Mouse (Mus musculus) liver, embryonic 11.5 days (tissue): ENCODE data around the gene Mobp. TPM values are rescaled to one million over a fixed set of nuclear protein-coding genes. Genes with fewer than 3 reads are reported as not detected.

Source experiments
- ATAC-seq: fragments of 200-750 bp; cut with Nextera tagmentation; replicated peaks from 2 replicates; pipeline ENCODE4 v1.8.0; 2017; ENCODE audit warnings: moderate number of reproducible peaks, mild to moderate bottlenecking, moderate TSS enrichment, moderate library complexity; ENCODE audit not compliant: low FRiP score
- DNase-seq: peaks from one replicate; pipeline ENCODE4 v3.0.0-alpha.2; 2017; ENCODE audit warnings: low spot score
- H3K27ac ChIP-seq: fragments of 300-500 bp; sonication (generic); 2 replicates; pipeline ENCODE4 v1.5.1; 2014; ENCODE audit warnings: mild to moderate bottlenecking, low read depth, low read length, control low read depth
- H3K27me3 ChIP-seq: fragments of 300-500 bp; sonication (generic); replicated peaks from 2 replicates; pipeline ENCODE4 v1.6.1; 2014; ENCODE audit warnings: low read length, mixed read lengths; ENCODE audit not compliant: control insufficient read depth, insufficient read depth
- H3K36me3 ChIP-seq: fragments of 300-500 bp; sonication (generic); 2 replicates; pipeline ENCODE4 v1.6.1; 2014; ENCODE audit warnings: mild to moderate bottlenecking, low read length, moderate library complexity, mixed read lengths; ENCODE audit not compliant: control insufficient read depth, insufficient read depth
- H3K4me1 ChIP-seq: fragments of 300-500 bp; sonication (generic); replicated peaks from 2 replicates; pipeline ENCODE4 v1.6.1; 2014; ENCODE audit warnings: low read length, mixed read lengths; ENCODE audit not compliant: control insufficient read depth, insufficient read depth
- H3K4me2 ChIP-seq: fragments of 300-500 bp; sonication (generic); 2 replicates; pipeline ENCODE4 v1.6.1; 2014; ENCODE audit warnings: mild to moderate bottlenecking, control low read depth, moderate library complexity
- H3K4me3 ChIP-seq: fragments of 300-500 bp; sonication (generic); 2 replicates; pipeline ENCODE4 v1.5.1; 2014; ENCODE audit warnings: low read depth, low read length, control low read depth
- H3K9ac ChIP-seq: fragments of 300-500 bp; sonication (generic); 2 replicates; pipeline ENCODE4 v1.6.1; 2014; ENCODE audit warnings: low read depth, low read length, control low read depth
- H3K9me3 ChIP-seq: fragments of 300-500 bp; sonication (generic); 2 replicates; pipeline ENCODE4 v1.6.1; 2016; ENCODE audit warnings: low read length, inconsistent platforms, mixed read lengths; ENCODE audit not compliant: control insufficient read depth
- WGBS: fragments of 180-500 bp; shearing (Covaris S2); extraction: QIAGEN DNeasy Blood & Tissue Kit; methylation state at CpG from one replicate; pipeline ENCODE4 v1.1.7; 2014; 5-methylcytosine and 5-hydroxymethylcytosine counted together
- polyA plus RNA-seq: library from polyadenylated mRNA; unstranded; fragments of >200 nt; fragmentation: Nextera tagmentation; extraction: Ambion mirVana; gene quantifications from 2 replicates; pipeline ENCODE4 v1.2.1, GENCODE M21; 2014

Mobp gene
- polyA plus RNA-seq, 1 experiment from 2014 or later, result not detected

- DNase-seq, result no peak
- Histone ChIP-seq H3K4me2 (peak overlapping the region; percentile 55), H3K27ac (no peak overlapping the region), H3K4me1 (no peaks in the 10 kb centered on the region), H3K9me3 (no peaks in the 10 kb centered on the region), H3K36me3 (no peaks in the 10 kb centered on the region), H3K27me3 (no peaks in the 10 kb centered on the region), H3K4me3 (peak overlapping the region; percentile 28), H3K9ac (no peak overlapping the region)
- ATAC-seq, result no peak
- 43% methylated on average over 13 of the region's 13 CpGs for WGBS
Observed at GRCm38 (mm10) chr9:120190891-120191290, 41.4 kb downstream of the Mobp start.

DNA sequence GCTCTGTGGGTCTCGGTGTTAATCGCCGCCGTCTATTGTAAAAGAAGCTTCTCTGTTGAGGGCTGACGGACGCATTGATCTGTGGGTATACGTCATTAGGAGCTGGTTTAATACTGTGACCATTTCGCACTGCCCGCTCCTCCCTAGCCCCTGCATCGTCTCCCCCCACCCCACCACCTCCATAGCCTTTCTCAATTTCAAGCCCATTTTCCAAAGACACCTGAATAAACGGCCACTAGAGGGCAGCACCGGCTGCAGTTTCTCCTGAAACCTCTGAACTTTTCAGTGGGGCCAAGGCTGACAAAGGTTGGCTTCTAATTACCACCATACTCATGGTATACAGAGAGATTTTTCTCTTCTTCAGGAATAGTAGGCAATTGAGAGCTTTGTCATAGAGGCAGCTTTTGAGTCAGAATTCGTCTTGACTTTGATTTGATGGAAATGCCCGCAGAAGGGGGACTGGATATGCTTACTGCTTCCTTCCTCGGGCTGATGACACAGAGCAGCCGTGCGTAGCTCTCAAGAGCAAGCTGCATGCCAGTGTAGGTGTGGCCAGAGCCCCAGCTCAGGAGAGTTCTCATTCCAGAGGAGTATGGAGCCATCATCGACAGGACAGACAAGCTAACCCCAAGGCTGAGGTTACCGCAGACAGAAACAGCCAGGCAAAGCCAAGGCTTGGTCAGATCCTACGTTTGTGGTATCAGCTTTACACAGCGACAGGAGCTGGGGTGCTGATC is 42.0 kb downstream of the Mobp start:
- H3K36me3 ChIP-seq, result no peaks in the 10 kb centered on the region
- peak overlapping the region; percentile 28 for H3K4me3 ChIP-seq
- H3K27ac ChIP-seq, result no peak overlapping the region
- no peak overlapping the region for H3K9ac ChIP-seq
- H3K4me2 ChIP-seq, result peak overlapping the region; percentile 55
- DNase-seq, result peak; percentile 68
- no peaks in the 10 kb centered on the region for H3K27me3 ChIP-seq
- H3K9me3 ChIP-seq, result no peaks in the 10 kb centered on the region
- H3K4me1 ChIP-seq, result no peaks in the 10 kb centered on the region
- no peak for ATAC-seq
- 28% methylated on average over 21 of the region's 21 CpGs for WGBS

GRCm38 (mm10) chr9:120192742-120193141 is 43.2 kb downstream of the Mobp start:
- DNase-seq (no peak), ATAC-seq (no peak)
- no peak overlapping the region for H3K27ac ChIP-seq
- H3K36me3 ChIP-seq, result no peaks in the 10 kb centered on the region
- H3K27me3 ChIP-seq, result no peaks in the 10 kb centered on the region
- H3K4me2 ChIP-seq, result no peak overlapping the region
- 76% methylated on average over 7 of the region's 7 CpGs for WGBS
- no peak overlapping the region for H3K4me3 ChIP-seq
- no peaks in the 10 kb centered on the region for H3K9me3 ChIP-seq
- H3K4me1 ChIP-seq, result no peaks in the 10 kb centered on the region
- no peak overlapping the region for H3K9ac ChIP-seq

- no peaks in the 10 kb centered on the region for H3K36me3 ChIP-seq
- WGBS, result 35% methylated on average over 4 of the region's 4 CpGs
- no peaks in the 10 kb centered on the region for H3K9me3 ChIP-seq
- ATAC-seq (no peak), DNase-seq (no peak)
- no peaks in the 10 kb centered on the region for H3K4me1 ChIP-seq
- no peaks in the 10 kb centered on the region for H3K27me3 ChIP-seq
- no peak overlapping the region for H3K27ac ChIP-seq
- no peak overlapping the region for H3K4me3 ChIP-seq
- H3K4me2 ChIP-seq, result no peak overlapping the region
- H3K9ac ChIP-seq, result no peak overlapping the region
Observed at GRCm38 (mm10) chr9:120200873-120201272, 51.4 kb downstream of the Mobp start.

DNA sequence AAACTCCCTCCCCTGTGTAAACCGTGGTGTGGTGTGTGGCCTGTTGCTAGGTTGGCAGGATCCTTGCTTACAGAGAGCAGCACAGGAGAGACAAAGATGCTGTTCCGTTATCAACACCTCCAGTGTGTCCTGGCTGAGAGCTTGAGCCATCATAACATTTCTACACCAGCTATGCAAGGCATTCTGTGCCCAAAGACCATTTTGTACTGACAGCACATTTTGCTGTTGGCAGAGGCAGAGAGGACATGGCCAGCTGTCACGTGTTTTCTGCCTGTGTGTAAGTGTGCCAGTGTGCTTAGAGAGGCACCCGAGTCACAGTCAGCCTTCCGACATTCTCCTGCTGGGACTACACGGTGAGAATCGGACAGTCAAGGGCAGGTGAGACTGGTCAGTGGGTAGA is 52.2 kb downstream of the Mobp start:
- Histone ChIP-seq H3K4me1 (no peaks in the 10 kb centered on the region), H3K4me2 (no peak overlapping the region), H3K4me3 (no peak overlapping the region), H3K9ac (no peak overlapping the region), H3K36me3 (no peaks in the 10 kb centered on the region), H3K27me3 (no peaks in the 10 kb centered on the region), H3K27ac (no peak overlapping the region), H3K9me3 (no peaks in the 10 kb centered on the region)
- WGBS, result 76% methylated on average over 7 of the region's 7 CpGs
- DNase-seq (no peak), ATAC-seq (no peak)

DNA sequence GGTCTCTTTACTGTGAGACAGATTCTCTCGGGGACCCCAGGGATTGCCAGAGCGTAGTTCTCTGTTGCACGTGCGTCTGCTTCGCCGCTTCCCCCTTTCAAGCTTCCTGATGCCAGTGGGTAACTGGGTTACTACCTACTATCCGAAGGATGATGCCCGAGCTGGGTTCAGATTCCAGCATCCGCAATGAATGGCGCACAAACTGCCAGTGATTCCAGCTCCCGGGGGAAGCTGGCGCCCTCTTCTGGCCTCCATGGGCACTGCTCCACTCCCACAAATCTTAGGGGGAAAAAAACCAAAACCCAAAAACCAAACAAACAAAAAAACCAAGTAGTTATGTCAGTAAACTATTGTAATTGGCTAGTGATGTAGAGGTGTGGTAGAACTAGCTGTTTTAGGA is 53.2 kb downstream of the Mobp start:
- H3K4me1 ChIP-seq, result no peaks in the 10 kb centered on the region
- H3K9me3 ChIP-seq, result no peaks in the 10 kb centered on the region
- no peaks in the 10 kb centered on the region for H3K36me3 ChIP-seq
- no peak overlapping the region for H3K4me2 ChIP-seq
- WGBS, result 23% methylated on average over 12 of the region's 12 CpGs
- H3K4me3 ChIP-seq, result no peak overlapping the region
- no peaks in the 10 kb centered on the region for H3K27me3 ChIP-seq
- DNase-seq (no peak), ATAC-seq (no peak)
- no peak overlapping the region for H3K27ac ChIP-seq
- no peak overlapping the region for H3K9ac ChIP-seq

- DNase-seq (no peak), ATAC-seq (no peak)
- 78% methylated on average over 10 of the region's 10 CpGs for WGBS
- Histone ChIP-seq H3K27ac (no peak overlapping the region), H3K9me3 (no peaks in the 10 kb centered on the region), H3K9ac (no peak overlapping the region), H3K4me3 (no peak overlapping the region), H3K36me3 (no peaks in the 10 kb centered on the region), H3K4me2 (no peak overlapping the region), H3K27me3 (no peaks in the 10 kb centered on the region), H3K4me1 (no peaks in the 10 kb centered on the region)
Observed at GRCm38 (mm10) chr9:120203936-120204335, 54.4 kb downstream of the Mobp start.

DNA sequence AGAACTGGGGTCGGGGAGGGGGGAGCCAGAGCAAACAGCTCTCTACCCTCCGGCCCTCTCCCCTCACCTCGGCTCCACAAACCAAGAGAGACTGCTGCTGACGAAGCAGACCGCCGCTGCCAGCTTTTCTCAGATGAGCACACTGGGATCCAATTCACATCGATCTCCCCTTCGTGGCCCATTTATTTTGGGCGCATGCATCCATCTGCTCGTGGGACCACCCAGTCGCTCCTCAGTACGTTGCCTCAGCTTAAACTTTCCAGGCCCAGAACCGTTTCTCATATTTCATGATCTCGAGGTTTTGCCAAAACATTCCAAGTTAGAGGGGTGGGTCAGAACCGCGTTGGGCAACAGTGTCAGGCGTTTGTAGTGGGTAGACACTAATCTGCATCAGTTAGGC is 57.4 kb downstream of the Mobp start:
- H3K9ac ChIP-seq, result no peak overlapping the region
- no peak overlapping the region for H3K4me3 ChIP-seq
- DNase-seq (no peak), ATAC-seq (no peak)
- no peaks in the 10 kb centered on the region for H3K27me3 ChIP-seq
- H3K4me2 ChIP-seq, result no peak overlapping the region
- no peaks in the 10 kb centered on the region for H3K36me3 ChIP-seq
- H3K9me3 ChIP-seq, result no peaks in the 10 kb centered on the region
- H3K27ac ChIP-seq, result no peak overlapping the region
- no peaks in the 10 kb centered on the region for H3K4me1 ChIP-seq
- 80% methylated on average over 17 of the region's 17 CpGs for WGBS

DNA sequence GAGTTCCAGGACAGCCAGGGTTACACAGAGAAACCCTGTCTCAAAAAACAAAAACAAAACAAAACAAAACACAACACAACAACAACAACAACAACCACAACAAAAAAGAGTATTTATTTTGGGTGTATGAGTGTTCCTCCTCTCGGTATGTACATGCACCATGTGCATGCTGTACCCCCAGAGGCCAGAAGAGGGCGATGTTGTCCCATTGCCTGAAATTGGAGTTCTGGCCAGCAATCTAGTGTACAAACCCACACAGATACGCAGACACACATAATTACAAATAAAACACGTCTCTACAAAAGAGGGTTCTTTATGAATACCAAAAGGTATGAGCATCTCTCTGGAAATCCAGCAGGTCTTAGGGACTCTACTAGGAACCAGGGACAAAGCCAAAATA is 60.6 kb downstream of the Mobp start:
- Histone ChIP-seq H3K27ac (no peak overlapping the region), H3K4me2 (no peak overlapping the region), H3K4me1 (no peaks in the 10 kb centered on the region), H3K9me3 (no peaks in the 10 kb centered on the region), H3K9ac (no peak overlapping the region), H3K4me3 (no peak overlapping the region), H3K36me3 (no peaks in the 10 kb centered on the region), H3K27me3 (no peaks in the 10 kb centered on the region)
- 70% methylated on average over 4 of the region's 4 CpGs for WGBS
- DNase-seq (no peak), ATAC-seq (no peak)
